In genomic region chr17:16219675-16220566, GRCm38 (mm10) we compare ENCODE assay signal across 25 mouse cellular contexts.
"Had no signal": no experiment of that assay in that cellular context is flagged by ENCODE, and none has a peak within 500 bp of the region (broad histone marks: within the 10 kb centered on the region; RNA-seq: fewer than 3 reads in every experiment).

No protein-coding gene starts in this region.

- H3K36me3 ChIP-seq: heart, embryonic 12.5 days; hindbrain, embryonic 10.5 days; hindbrain, embryonic 13.5 days; hindbrain, embryonic 15.5 days; intestine, embryonic 15.5 days; limb, embryonic 10.5 days; limb, embryonic 12.5 days; liver, embryonic 13.5 days had no signal

- H3K9ac ChIP-seq: heart, embryonic 12.5 days; hindbrain, embryonic 13.5 days; hindbrain, embryonic 15.5 days; intestine, embryonic 15.5 days; limb, embryonic 12.5 days; liver, embryonic 13.5 days had no signal

- H3K4me3 ChIP-seq: heart, adult 2 months; heart, embryonic 12.5 days; hindbrain, embryonic 10.5 days; hindbrain, embryonic 13.5 days; hindbrain, embryonic 15.5 days; intestine, embryonic 15.5 days; layer of hippocampus, adult 2 months; left cerebral cortex, adult 2 months; limb, embryonic 10.5 days; limb, embryonic 12.5 days; liver, embryonic 13.5 days had no signal

- H3K27ac ChIP-seq: heart, adult 2 months; hindbrain, embryonic 10.5 days; hindbrain, embryonic 13.5 days; hindbrain, embryonic 15.5 days; intestine, embryonic 15.5 days; layer of hippocampus, adult 2 months; left cerebral cortex, adult 2 months; limb, embryonic 10.5 days; limb, embryonic 12.5 days; liver, embryonic 13.5 days had no signal

- ATAC-seq: inflammation-experienced regulatory T-cells, adult 6 months; intestine, embryonic 15.5 days; intestine, postnatal 0 days had no signal

- H3K27me3 ChIP-seq: heart, embryonic 12.5 days; hindbrain, embryonic 13.5 days; hindbrain, embryonic 15.5 days; intestine, embryonic 15.5 days; limb, embryonic 12.5 days; liver, embryonic 13.5 days had no signal

- H3K4me1 ChIP-seq: heart, embryonic 12.5 days; hindbrain, embryonic 13.5 days; hindbrain, embryonic 15.5 days; intestine, embryonic 15.5 days; limb, embryonic 10.5 days; limb, embryonic 12.5 days; liver, embryonic 13.5 days had no signal

- H3K4me2 ChIP-seq: heart, embryonic 12.5 days; hindbrain, embryonic 13.5 days; hindbrain, embryonic 15.5 days; intestine, embryonic 15.5 days; limb, embryonic 12.5 days; liver, embryonic 11.5 days; liver, embryonic 13.5 days had no signal

- DNase-seq: gastrocnemius, postnatal 14 days; gastrocnemius, postnatal 36 days; heart, adult 11 months; heart, adult 2 months; heart, postnatal 10 days; heart, postnatal 4 days; kidney, adult 18-20 months; kidney, adult 8-10 months; kidney, postnatal 10 days; kidney, postnatal 25 days; kidney, postnatal 4 days; liver; liver, embryonic 13.5 days had no signal

- H3K9me3 ChIP-seq: heart, embryonic 12.5 days; hindbrain, embryonic 10.5 days; hindbrain, embryonic 13.5 days; hindbrain, embryonic 15.5 days; intestine, embryonic 15.5 days; limb, embryonic 10.5 days; limb, embryonic 12.5 days; liver, embryonic 13.5 days had no signal
